Mouse (Mus musculus) hindbrain, embryonic 10.5 days (tissue): ENCODE measurements around the gene Tmem269. TPM values are rescaled to one million over a fixed set of nuclear protein-coding genes. Genes with fewer than 3 reads are reported as not detected.

ENCODE experiments used
- DNase-seq: peaks from one replicate; pipeline ENCODE4 v3.0.0-alpha.2; 2017; ENCODE audit warnings: low spot score
- H3K27ac ChIP-seq: fragments of 300-500 bp; sonication (generic); 2 replicates; pipeline ENCODE4 v1.5.1; 2016; ENCODE audit warnings: mild to moderate bottlenecking, moderate library complexity
- H3K27me3 ChIP-seq: fragments of 300-500 bp; sonication (generic); 2 replicates; pipeline ENCODE4 v1.6.1; 2016; ENCODE audit warnings: mild to moderate bottlenecking; ENCODE audit not compliant: poor library complexity, insufficient read depth, severe bottlenecking
- H3K36me3 ChIP-seq: fragments of 300-500 bp; sonication (generic); 2 replicates; pipeline ENCODE4 v1.6.1; 2016; ENCODE audit warnings: mild to moderate bottlenecking, moderate library complexity
- H3K4me1 ChIP-seq: fragments of 300-500 bp; sonication (generic); replicated peaks from 2 replicates; pipeline ENCODE4 v1.6.1; 2016; ENCODE audit warnings: mild to moderate bottlenecking
- H3K4me3 ChIP-seq: fragments of 300-500 bp; sonication (generic); 2 replicates; pipeline ENCODE4 v1.5.1; 2016; ENCODE audit warnings: mild to moderate bottlenecking, moderate library complexity
- H3K9me3 ChIP-seq: fragments of 300-500 bp; sonication (generic); 2 replicates; pipeline ENCODE4 v1.6.1; 2016; ENCODE audit warnings: mild to moderate bottlenecking, moderate library complexity
- WGBS: fragments of 180-500 bp; shearing (Covaris S2); methylation state at CpG from one replicate; pipeline ENCODE4 v1.1.7; 2016; 5-methylcytosine and 5-hydroxymethylcytosine counted together
- polyA plus RNA-seq: library from polyadenylated mRNA; unstranded; fragments of >200 nt; fragmentation: Nextera tagmentation; extraction: Ambion mirVana; gene quantifications from 2 replicates; pipeline ENCODE4 v1.2.1, GENCODE M21; 2016

Gene Tmem269
- polyA plus RNA-seq, 1 experiment from 2014 or later = 0.25 TPM

DNA sequence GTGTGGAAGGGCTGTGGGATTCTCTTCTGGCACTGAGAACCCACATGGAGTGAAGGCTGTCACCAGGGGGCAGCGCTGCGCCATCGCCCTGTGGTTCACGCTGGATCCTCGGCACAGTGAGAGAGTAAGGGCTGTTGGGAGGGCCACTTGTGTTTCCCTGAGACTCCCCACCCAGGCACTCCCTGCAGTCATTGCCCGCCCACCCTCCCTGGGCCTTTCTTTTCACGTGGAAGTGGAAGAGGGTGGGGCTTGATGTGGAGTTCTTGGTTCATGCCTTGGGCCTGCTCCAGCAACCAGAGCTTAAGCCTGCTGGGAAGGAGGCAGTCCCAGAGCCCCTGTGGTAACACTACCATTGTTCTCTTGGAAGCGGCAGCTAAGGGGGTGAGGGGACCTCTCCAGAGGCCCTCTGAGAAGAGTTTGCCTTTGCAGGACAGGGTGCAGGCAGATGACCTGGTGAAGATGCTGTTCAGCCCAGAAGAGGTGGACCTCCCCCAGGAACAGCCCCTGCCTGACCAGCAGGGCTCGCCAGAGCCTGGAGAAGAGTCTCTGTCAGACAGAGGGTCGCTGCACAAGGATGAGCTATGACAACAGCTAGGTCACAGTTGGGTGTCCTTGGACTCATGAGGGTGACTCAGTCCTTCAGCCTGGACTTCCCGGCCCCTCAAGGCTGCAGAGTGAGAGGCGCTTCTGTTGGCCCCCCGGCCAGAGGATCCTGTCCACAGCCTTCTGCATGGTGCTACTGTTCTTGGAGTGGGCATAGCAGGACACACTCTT is 29.6 kb upstream of the Tmem269 start:
- Histone ChIP-seq H3K4me1 (peaks cover 20% of the 10 kb centered on the region), H3K4me3 (0 out of 2 replicates have a peak overlapping the region, but pooled peaks have one; percentile 5), H3K9me3 (no peaks in the 10 kb centered on the region), H3K27ac (peak overlapping the region; percentile 53; the same call in 1 of the 2 replicates), H3K27me3 (no peaks in the 10 kb centered on the region), H3K36me3 (peaks cover 54% of the 10 kb centered on the region)
- peak; percentile 67 for DNase-seq
- WGBS = 29% methylated on average over 13 of the region's 13 CpGs

DNA sequence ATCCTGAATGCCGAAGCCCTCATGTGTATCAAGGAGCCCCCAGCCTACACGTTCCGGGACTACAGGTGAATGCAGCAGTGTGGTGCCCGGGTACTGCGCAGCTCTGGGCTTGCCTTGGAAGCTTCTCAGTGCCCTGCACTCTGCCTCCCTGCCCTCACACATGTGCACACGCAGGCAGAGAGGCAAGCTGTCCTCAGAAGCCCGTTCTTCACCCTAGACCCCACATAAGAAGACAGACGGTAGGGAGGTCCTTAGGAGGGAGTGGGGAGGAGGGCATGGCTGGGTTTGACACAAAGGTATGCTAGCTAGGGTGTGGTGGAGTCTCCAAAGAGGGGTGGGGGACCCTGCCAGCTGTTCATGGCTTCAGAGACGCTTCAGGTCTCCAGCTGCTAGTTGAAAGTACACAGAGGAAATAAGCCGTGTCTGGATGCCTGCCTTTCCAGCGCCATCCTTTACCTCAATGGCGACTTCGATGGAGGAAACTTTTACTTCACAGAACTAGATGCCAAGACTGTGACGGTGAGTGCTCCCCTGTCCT is 28.7 kb upstream of the Tmem269 start:
- WGBS = 77% methylated on average over 14 of the region's 14 CpGs
- peaks cover 20% of the 10 kb centered on the region for H3K4me1 ChIP-seq
- H3K27me3 ChIP-seq = no peaks in the 10 kb centered on the region
- no peaks in the 10 kb centered on the region for H3K9me3 ChIP-seq
- no peak for DNase-seq
- H3K27ac ChIP-seq = no peak overlapping the region
- H3K4me3 ChIP-seq = no peak overlapping the region
- peaks cover 63% of the 10 kb centered on the region for H3K36me3 ChIP-seq

DNA sequence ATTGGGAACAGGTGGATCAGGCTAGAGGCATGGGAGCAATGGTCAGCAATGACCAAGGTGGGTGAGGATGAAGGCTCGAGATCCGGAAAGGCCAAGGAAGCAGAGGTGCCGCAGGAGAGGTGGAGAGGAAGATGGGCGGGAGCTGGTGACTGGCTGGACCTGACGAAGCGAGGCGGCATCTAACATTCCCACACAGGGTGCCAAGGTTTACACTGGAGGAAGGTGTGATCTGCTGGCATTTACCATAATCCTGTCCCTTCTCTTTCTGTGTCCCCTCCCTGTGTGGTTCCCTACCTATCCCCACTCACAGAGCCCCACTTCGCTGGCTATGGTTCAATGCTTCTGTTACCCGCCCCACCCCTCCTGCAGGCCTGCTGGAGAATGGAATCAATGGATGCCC is 27.9 kb upstream of the Tmem269 start:
- Histone ChIP-seq H3K9me3 (no peaks in the 10 kb centered on the region), H3K4me1 (peaks cover 20% of the 10 kb centered on the region), H3K36me3 (peaks cover 71% of the 10 kb centered on the region), H3K27me3 (no peaks in the 10 kb centered on the region), H3K4me3 (no peak overlapping the region), H3K27ac (no peak overlapping the region)
- DNase-seq = no peak
- WGBS = 76% methylated on average over 9 of the region's 9 CpGs

DNA sequence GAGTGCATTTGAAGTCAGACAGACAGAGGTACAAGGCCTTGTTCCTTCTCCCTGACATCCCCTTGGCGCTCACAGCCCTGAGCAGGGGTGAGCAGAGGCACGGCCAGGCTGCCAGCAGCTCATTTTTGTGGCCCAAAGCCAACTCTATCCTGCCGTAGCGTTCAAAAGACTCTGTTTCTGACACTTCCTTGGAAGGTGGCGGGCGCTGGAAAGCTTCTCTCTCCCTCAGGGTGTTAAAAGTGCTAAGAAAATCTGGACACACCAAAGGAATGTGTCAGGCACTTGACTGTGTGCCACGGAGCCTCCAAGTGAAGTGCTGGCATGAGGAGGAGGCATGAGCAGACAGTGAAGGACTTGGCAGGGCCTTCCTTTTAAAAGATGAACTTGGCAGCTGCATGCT is 27.5 kb upstream of the Tmem269 start:
- H3K9me3 ChIP-seq = no peaks in the 10 kb centered on the region
- no peak overlapping the region for H3K27ac ChIP-seq
- peaks cover 74% of the 10 kb centered on the region for H3K36me3 ChIP-seq
- peaks cover 20% of the 10 kb centered on the region for H3K4me1 ChIP-seq
- no peak overlapping the region for H3K4me3 ChIP-seq
- WGBS = 87% methylated on average over 7 of the region's 7 CpGs
- H3K27me3 ChIP-seq = no peaks in the 10 kb centered on the region
- DNase-seq = no peak

DNA sequence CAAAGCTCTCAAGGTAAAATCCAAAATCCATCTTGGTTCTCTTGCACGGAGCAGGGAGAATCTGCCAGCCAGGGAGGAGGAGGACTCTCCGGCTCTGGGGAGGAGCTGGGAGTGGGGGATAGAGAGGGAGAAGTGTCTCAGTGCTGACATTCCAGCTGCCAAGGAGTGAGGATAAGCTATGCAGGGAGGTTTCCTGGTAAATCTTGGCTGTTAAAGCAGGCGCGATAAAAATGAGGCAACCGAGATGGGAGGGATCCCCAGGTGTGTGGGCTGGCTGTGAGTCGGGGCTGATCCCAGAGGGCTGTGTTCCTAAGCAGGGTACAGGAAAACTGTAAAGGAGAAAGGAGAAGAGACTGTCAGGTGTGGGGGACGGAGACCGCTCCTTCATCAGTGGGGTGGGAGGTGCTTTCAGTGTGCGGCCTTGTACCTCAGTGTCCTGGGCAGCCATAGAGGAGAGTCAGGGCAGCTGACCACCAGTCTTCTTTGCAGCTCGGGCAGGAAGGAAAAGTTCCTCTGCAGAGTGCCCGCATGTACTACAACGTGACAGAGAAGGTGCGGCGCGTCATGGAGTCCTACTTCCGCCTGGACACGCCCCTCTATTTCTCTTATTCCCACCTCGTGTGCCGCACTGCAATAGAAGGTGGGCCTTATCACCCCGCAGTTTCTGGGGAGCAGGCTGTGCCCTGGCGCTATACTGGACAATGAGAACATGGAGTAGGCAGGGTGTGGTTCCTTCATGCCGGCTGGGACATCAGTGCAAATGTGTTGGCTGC is 26.6 kb upstream of the Tmem269 start:
- DNase-seq = no peak
- WGBS = 83% methylated on average over 22 of the region's 22 CpGs
- Histone ChIP-seq H3K27me3 (no peaks in the 10 kb centered on the region), H3K27ac (no peak overlapping the region), H3K4me1 (peaks cover 21% of the 10 kb centered on the region), H3K4me3 (no peak overlapping the region), H3K36me3 (peaks cover 74% of the 10 kb centered on the region), H3K9me3 (no peaks in the 10 kb centered on the region)

DNA sequence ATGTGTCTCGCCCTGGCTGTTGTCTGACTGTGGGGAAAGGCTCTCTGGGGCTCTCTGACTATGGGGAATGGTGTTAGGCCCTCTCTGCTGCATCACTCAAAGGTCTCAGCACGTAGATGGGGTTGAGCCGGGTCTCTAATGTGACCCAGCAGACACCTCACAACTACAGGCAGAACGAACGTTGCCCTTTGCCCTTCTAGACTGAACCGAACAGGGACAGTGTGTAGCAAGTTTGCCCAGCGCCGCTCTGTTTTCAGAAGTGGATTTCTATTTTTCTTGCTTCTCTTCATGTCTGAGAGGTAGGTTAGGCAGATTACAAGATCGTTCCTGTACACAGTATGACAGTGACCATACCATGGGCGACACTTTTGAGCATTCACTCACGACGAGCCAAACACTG is 24.6 kb upstream of the Tmem269 start:
- Histone ChIP-seq H3K9me3 (no peaks in the 10 kb centered on the region), H3K27me3 (no peaks in the 10 kb centered on the region), H3K4me1 (peaks cover 21% of the 10 kb centered on the region), H3K4me3 (no peak overlapping the region), H3K27ac (no peak overlapping the region), H3K36me3 (peaks cover 67% of the 10 kb centered on the region)
- DNase-seq = no peak
- 93% methylated on average over 12 of the region's 12 CpGs for WGBS

DNA sequence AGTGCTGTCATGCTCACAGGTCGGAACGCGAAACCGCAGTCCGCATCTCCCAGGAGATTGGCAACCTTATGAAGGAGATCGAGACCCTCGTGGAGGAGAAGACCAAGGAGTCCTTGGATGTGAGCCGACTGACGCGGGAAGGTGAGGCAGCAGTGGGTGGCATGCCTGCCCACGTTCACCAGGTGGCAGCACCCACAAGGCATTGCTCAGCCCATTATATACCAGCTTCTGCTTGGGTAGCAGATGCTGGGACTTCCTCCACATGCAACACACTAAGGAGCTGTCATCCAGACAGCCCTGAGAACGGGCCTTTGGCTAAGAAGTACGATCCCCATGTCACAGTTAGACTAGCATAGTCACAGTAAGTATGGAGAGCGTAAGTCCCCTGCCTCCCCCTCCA is 23.6 kb upstream of the Tmem269 start:
- WGBS = 92% methylated on average over 14 of the region's 14 CpGs
- Histone ChIP-seq H3K4me1 (peaks cover 12% of the 10 kb centered on the region), H3K36me3 (peaks cover 67% of the 10 kb centered on the region), H3K27ac (no peak overlapping the region), H3K27me3 (no peaks in the 10 kb centered on the region), H3K4me3 (no peak overlapping the region), H3K9me3 (no peaks in the 10 kb centered on the region)
- DNase-seq = no peak

DNA sequence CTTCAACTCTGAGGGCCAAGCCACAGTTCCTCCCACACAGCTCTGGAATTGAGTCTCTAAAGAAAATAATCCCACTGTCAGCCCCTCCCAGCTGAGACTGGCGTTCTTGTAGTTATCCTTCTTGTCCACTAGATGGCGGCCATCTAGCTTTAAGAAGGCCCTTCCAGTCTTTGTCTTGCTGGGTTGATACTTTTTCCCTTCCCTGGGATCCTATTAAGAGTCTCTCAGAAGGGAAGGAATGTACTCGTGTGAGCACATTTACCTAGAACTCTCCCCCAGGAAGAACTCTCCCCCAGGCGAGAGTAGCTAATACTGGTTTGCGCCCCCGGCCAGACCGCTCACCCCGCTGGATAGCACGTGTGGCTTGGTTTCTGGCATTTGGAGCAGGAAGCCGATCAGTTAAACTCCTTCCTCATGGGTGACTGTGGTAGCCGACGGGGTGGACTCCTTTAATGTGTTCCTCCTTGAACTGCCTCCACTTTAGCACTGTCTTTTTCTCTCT is 21.2 kb upstream of the Tmem269 start:
- Histone ChIP-seq H3K36me3 (peaks cover 48% of the 10 kb centered on the region), H3K4me3 (no peak overlapping the region)

DNA sequence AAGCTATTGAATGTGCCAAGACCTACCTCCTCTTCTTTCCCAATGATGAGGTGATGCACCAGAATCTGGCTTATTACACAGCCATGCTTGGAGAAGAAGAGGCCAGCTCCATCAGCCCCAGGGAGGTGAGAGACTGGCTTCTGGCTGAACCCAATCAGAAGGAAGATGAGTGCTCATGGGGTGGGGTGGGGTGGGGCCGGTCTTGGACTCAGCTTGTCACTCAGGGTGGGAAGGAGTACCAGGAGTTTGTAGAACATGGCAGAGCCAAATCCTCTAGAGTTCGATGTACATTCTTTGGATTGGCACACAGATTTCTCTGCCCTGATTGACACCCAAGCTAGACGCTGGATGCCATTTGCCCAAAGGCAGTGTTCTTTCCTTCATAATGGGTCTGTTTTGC is 20.6 kb upstream of the Tmem269 start:
- no peaks in the 10 kb centered on the region for H3K27me3 ChIP-seq
- H3K4me3 ChIP-seq = no peak overlapping the region
- DNase-seq = no peak
- H3K27ac ChIP-seq = no peak overlapping the region
- H3K9me3 ChIP-seq = no peaks in the 10 kb centered on the region
- 76% methylated on average over 3 of the region's 3 CpGs for WGBS
- H3K4me1 ChIP-seq = peaks cover 15% of the 10 kb centered on the region
- H3K36me3 ChIP-seq = peaks cover 42% of the 10 kb centered on the region

More for the DNA sequence above, 21.2 kb upstream of the Tmem269 start:
- Histone ChIP-seq H3K27me3 (no peaks in the 10 kb centered on the region), H3K27ac (peak overlapping the region; percentile 85), H3K4me1 (peaks cover 10% of the 10 kb centered on the region), H3K9me3 (no peaks in the 10 kb centered on the region)
- WGBS = 47% methylated on average over 12 of the region's 12 CpGs
- DNase-seq = peak; percentile 51

DNA sequence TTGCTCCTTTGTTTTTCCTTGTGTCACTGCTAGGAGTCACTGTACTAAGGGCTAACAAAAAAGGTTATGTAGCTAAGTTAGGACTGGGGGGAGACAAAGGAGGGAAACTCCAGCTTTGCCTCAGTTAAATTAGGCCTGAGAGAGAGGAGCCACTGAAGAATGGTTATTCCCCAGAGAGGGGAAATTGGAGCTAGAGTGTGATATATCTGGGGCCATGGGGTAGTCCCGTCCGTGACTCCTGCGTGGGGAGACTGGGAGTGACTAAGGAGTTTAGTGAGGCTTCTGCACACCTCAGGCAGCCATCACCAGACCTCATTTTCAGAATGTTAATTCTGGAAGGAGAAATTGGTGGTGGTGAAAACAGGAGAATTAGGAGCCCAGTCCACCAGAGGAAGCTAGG is 16.3 kb upstream of the Tmem269 start:
- Histone ChIP-seq H3K27me3 (no peaks in the 10 kb centered on the region), H3K36me3 (peaks cover 14% of the 10 kb centered on the region), H3K27ac (no peak overlapping the region), H3K4me3 (peak overlapping the region; percentile 86), H3K4me1 (peaks cover 28% of the 10 kb centered on the region), H3K9me3 (no peaks in the 10 kb centered on the region)
- WGBS = 80% methylated on average over 3 of the region's 3 CpGs
- no peak for DNase-seq

DNA sequence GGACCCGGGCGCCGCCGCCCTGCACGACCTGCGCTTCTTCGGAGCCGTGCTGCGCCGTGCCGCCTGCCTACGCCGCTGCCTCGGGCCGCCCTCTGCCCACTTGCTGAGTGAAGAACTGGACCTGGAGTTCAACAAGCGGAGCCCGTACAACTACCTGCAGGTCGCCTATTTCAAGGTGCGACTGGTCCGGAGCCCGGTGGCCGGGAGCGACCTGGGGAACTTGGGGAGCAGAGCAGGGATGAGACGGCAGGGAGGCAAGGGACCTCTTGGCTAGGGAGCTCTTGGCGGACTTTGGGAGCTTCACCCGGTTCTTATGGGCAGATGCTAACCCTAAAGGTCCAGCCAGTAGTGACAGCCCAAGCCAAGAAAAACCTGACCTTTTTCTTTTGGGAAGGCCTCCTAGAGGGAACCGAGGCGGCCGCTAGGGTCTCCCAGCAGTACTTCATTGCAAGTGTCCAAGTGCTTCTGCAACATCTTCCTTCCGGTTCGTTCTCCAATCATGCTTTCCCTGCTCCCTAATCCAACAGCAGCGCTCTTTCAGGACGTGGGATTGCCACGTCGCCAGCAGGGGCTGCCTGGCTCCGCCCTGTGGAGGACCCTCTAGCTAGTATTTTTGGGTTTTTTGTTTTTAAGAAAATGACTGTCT is 15.4 kb upstream of the Tmem269 start:
- WGBS = under 1% methylated on average over 36 of the region's 36 CpGs

DNA sequence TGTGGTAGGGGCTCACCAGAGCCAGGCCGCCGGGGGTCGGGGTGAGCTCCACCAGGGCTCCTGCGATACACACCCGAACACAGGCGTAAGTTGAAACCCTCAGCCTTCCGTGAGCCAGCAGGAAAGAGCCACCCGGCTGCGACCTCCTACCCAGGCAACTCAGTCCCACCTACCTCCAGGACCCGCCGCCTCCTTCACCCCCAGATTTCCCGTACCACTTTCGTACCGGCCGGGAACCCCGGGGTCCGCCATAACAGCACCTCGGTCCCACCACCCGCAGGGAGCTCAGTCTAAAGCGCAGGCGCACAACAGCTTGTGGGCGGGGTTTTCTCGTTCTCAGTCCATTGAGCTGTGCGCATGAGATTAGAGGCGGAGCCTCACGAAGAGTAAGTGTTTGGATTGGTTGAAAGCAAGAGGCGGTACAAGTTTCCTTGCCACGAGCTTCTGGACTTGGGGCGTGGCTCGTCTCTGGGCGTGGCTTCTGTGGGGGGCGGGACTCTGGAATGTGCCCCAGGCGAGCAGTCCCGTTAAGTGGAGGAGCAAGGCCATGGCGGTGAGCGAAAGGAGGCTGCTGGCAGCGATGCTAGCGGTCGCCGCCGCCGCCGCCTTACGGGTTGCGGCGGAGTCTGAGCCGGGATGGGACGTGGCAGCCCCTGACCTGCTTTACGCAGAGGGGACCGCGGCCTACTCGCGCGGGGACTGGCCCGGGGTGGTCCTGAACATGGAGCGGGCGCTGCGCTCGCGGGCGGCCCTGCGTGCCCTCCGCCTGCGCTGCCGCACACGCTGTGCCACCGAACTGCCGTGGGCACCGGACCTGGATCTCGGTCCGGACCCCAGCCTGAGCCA is 14.6 kb upstream of the Tmem269 start, which contains the start of the genes AU022252 and P3h1:
AU022252 (minus strand) TSS at position 303 of the 846 bp plus-strand sequence.
P3h1 (plus strand) TSS at position 506 of the 846 bp plus-strand sequence.
- H3K36me3 ChIP-seq = peaks cover 25% of the 10 kb centered on the region
- no peaks in the 10 kb centered on the region for H3K27me3 ChIP-seq
- DNase-seq = peak; percentile 98
- peak within 1 kb of the TSS; percentile 86 for H3K4me3 ChIP-seq
- WGBS = under 1% methylated on average over 71 of the region's 71 CpGs
- peak within 1 kb of the TSS; percentile 88 for H3K27ac ChIP-seq
- peaks cover 26% of the 10 kb centered on the region for H3K4me1 ChIP-seq
- H3K9me3 ChIP-seq = no peaks in the 10 kb centered on the region

More for the DNA sequence above, 15.4 kb upstream of the Tmem269 start:
- H3K27me3 ChIP-seq = no peaks in the 10 kb centered on the region
- DNase-seq = peak; percentile 73
- peak overlapping the region; percentile 86 for H3K4me3 ChIP-seq
- no peaks in the 10 kb centered on the region for H3K9me3 ChIP-seq
- H3K36me3 ChIP-seq = peaks cover 18% of the 10 kb centered on the region
- H3K27ac ChIP-seq = peak overlapping the region; percentile 88
- H3K4me1 ChIP-seq = peaks cover 26% of the 10 kb centered on the region
